Comparison of ENCODE assay signal across 8 mouse cellular contexts in the genomic region with DNA sequence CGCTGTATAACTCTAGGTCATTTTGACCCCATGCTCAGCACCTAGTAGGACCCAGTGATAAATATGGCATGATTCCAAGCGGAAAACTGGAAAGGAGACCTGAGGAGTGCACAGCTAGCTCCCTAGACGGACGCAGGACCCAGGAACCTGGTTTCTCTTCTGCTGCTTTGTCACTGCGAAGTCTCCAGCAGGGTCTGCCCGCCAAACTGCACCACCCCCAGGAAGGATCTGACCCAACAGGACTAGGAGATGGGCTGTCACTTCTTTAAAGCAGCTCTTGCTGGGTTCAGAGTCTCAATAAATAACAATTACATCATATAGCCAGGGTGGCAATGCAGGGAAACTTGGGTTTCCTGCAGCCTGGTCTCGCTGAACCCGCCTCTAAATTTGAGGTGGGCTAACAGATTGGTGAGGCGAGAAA. TPM values are rescaled to one million over a fixed set of nuclear protein-coding genes. Genes with fewer than 3 reads are reported as not detected.
DNase-seq lines count a peak whose midpoint lies in the region; ATAC-seq and TF ChIP-seq lines count a peak whose summit lies in the region.

Nrip1 (minus strand) TSS at position 157 of the 421 bp plus-strand sequence.

- no peak for TF ChIP-seq POLR2A in MEL (IDR thresholded peaks at IDR 0.05; ENCODE audit: control insufficient read depth in 1 of 2, insufficient read depth in 1 of 2, low read depth in 1 of 2, low read length in 2 of 2, poor library complexity in 1 of 2)
- peak; percentile 22; the same call in 1 of the 2 replicates for TF ChIP-seq POLR2A in brain, embryonic 14.5 days (IDR thresholded peaks at IDR 0.05; ENCODE audit: borderline replicate concordance, extremely low read depth, insufficient read depth, insufficient read length, poor library complexity, severe bottlenecking)

- H3K4me2 ChIP-seq in forebrain, embryonic 13.5 days = peak within 1 kb of the TSS; percentile 72
- H3K4me2 ChIP-seq in heart, postnatal 0 days (ENCODE audit: low read depth, low read length) = peak within 1 kb of the TSS; percentile 81
- H3K4me2 ChIP-seq in liver, embryonic 15.5 days = peak within 1 kb of the TSS; percentile 96
- peak within 1 kb of the TSS; percentile 67 for H3K4me2 ChIP-seq in neural tube, embryonic 12.5 days (replicated peaks)

- peak within 1 kb of the TSS; percentile 79 to 98 for H3K4me3 ChIP-seq in MEL (ENCODE audit: control insufficient read depth in 1 of 2, insufficient read depth in 1 of 2, low read depth in 2 of 2, low read length in 2 of 2)
- peak within 1 kb of the TSS; percentile 77 for H3K4me3 ChIP-seq in forebrain, embryonic 13.5 days
- H3K4me3 ChIP-seq in heart, postnatal 0 days (ENCODE audit: low read depth, low read length) = peak within 1 kb of the TSS; percentile 98
- H3K4me3 ChIP-seq in liver, embryonic 15.5 days (replicated peaks) = peak within 1 kb of the TSS; percentile 94
- peak within 1 kb of the TSS; percentile 86 for H3K4me3 ChIP-seq in neural tube, embryonic 12.5 days

- H3K27me3 ChIP-seq in MEL (ENCODE audit: control insufficient read depth in 1 of 2, insufficient read depth in 2 of 2, low read length in 2 of 2) = no peaks in the 10 kb centered on the region; a peak in 1 of 4 replicates
- no peaks in the 10 kb centered on the region for H3K27me3 ChIP-seq in forebrain, embryonic 13.5 days
- no peaks in the 10 kb centered on the region for H3K27me3 ChIP-seq in heart, postnatal 0 days (ENCODE audit: control insufficient read depth, insufficient read depth, low read length)
- H3K27me3 ChIP-seq in liver, embryonic 15.5 days = no peaks in the 10 kb centered on the region
- H3K27me3 ChIP-seq in neural tube, embryonic 12.5 days (replicated peaks) = no peaks in the 10 kb centered on the region

- peak within 1 kb of the TSS; percentile 70 for H3K27ac ChIP-seq in MEL (ENCODE audit: control insufficient read depth, low read depth, low read length)
- H3K27ac ChIP-seq in forebrain, embryonic 13.5 days = peak within 1 kb of the TSS; percentile 97
- H3K27ac ChIP-seq in heart, postnatal 0 days (ENCODE audit: low read depth) = peak within 1 kb of the TSS; percentile 99
- peak within 1 kb of the TSS; percentile 97 for H3K27ac ChIP-seq in liver, embryonic 15.5 days (replicated peaks)
- peak within 1 kb of the TSS; percentile 95 for H3K27ac ChIP-seq in neural tube, embryonic 12.5 days

- H3K79me2 ChIP-seq in MEL (ENCODE audit: control insufficient read depth, insufficient read depth, low read length, poor library complexity) = peaks cover 36% of the 10 kb centered on the region

- no peak for DNase-seq in MEL (ENCODE audit: low read depth, low spot score)
- DNase-seq in brain, embryonic 14.5 days (ENCODE audit: low read depth) = peak; percentile 79
- peak; percentile 80 for DNase-seq in heart, postnatal 0 days (ENCODE audit: low spot score)
- DNase-seq in kidney, postnatal 4 days = peak; percentile 67 to 77
- DNase-seq in thymus, postnatal 4 days = peak; percentile 61

- TF ChIP-seq CTCF in MEL (IDR thresholded peaks at IDR 0.05 in 2 of 3, conservative IDR thresholded peaks at IDR 0.05 in 1 of 3; ENCODE audit: control insufficient read depth in 1 of 3, insufficient read depth in 1 of 3, low read depth in 2 of 3, low read length in 3 of 3, poor library complexity in 1 of 3, severe bottlenecking in 1 of 3) = no peak
- no peak for TF ChIP-seq CTCF in brain, embryonic 14.5 days (IDR thresholded peaks at IDR 0.05; ENCODE audit: borderline replicate concordance, extremely low read depth, insufficient read depth, insufficient read length)
- 0 out of 2 replicates have a peak, but pooled peaks have one; percentile 20 for TF ChIP-seq CTCF in heart, postnatal 0 days (IDR thresholded peaks at IDR 0.05; ENCODE audit: low read depth)

- H3K4me1 ChIP-seq in MEL (ENCODE audit: control insufficient read depth in 1 of 2, insufficient read depth in 2 of 2, low read length in 2 of 2) = peaks cover 0 to 4% of the 10 kb centered on the region in 2 experiments; a peak in 1 of 4 replicates
- H3K4me1 ChIP-seq in forebrain, embryonic 13.5 days = peaks cover 26% of the 10 kb centered on the region
- H3K4me1 ChIP-seq in heart, postnatal 0 days (ENCODE audit: control insufficient read depth, insufficient read depth) = peaks cover 20% of the 10 kb centered on the region
- H3K4me1 ChIP-seq in liver, embryonic 15.5 days (replicated peaks) = peaks cover 36% of the 10 kb centered on the region
- H3K4me1 ChIP-seq in neural tube, embryonic 12.5 days = peaks cover 13% of the 10 kb centered on the region; the same call in 1 of the 2 replicates

- no peak for TF ChIP-seq EP300 in MEL (IDR thresholded peaks at IDR 0.05; ENCODE audit: low read depth in 1 of 2, low read length in 2 of 2)
- no peak for TF ChIP-seq EP300 in heart, postnatal 0 days (IDR thresholded peaks at IDR 0.05; ENCODE audit: low read depth)

- peak within 1 kb of the TSS; percentile 97 for H3K9ac ChIP-seq in MEL (ENCODE audit: control insufficient read depth, low read depth, low read length, poor library complexity, severe bottlenecking)
- peak within 1 kb of the TSS; percentile 91 for H3K9ac ChIP-seq in forebrain, embryonic 13.5 days
- peak within 1 kb of the TSS; percentile 99 for H3K9ac ChIP-seq in heart, postnatal 0 days (replicated peaks; ENCODE audit: low read depth, low read length)
- peak within 1 kb of the TSS; percentile 99 for H3K9ac ChIP-seq in liver, embryonic 15.5 days
- H3K9ac ChIP-seq in neural tube, embryonic 12.5 days = peak within 1 kb of the TSS; percentile 96

- 0% methylated on average over 9 of the region's 9 CpGs for WGBS in forebrain, embryonic 13.5 days
- WGBS in heart, postnatal 0 days = under 1% methylated on average over 9 of the region's 9 CpGs
- WGBS in liver, embryonic 15.5 days (ENCODE audit: insufficient replicate concordance) = 0% methylated on average over 9 of the region's 9 CpGs
- WGBS in neural tube, embryonic 12.5 days = under 1% methylated on average over 9 of the region's 9 CpGs

- H3K9me3 ChIP-seq in MEL (replicated peaks; ENCODE audit: insufficient read depth, low read length) = no peaks in the 10 kb centered on the region
- no peaks in the 10 kb centered on the region for H3K9me3 ChIP-seq in forebrain, embryonic 13.5 days (replicated peaks)
- no peaks in the 10 kb centered on the region for H3K9me3 ChIP-seq in heart, postnatal 0 days (replicated peaks; ENCODE audit: control insufficient read depth, low read length)
- H3K9me3 ChIP-seq in liver, embryonic 15.5 days (replicated peaks) = no peaks in the 10 kb centered on the region
- H3K9me3 ChIP-seq in neural tube, embryonic 12.5 days = no peaks in the 10 kb centered on the region

- H3K36me3 ChIP-seq in MEL (ENCODE audit: control insufficient read depth in 1 of 2, insufficient read depth in 2 of 2, low read length in 2 of 2) = peaks cover 0 to 3% of the 10 kb centered on the region in 2 experiments; a peak in 2 of 4 replicates
- no peaks in the 10 kb centered on the region for H3K36me3 ChIP-seq in forebrain, embryonic 13.5 days (ENCODE audit: poor library complexity, severe bottlenecking)
- H3K36me3 ChIP-seq in heart, postnatal 0 days (replicated peaks; ENCODE audit: control insufficient read depth, insufficient read depth, low read length) = no peaks in the 10 kb centered on the region
- H3K36me3 ChIP-seq in liver, embryonic 15.5 days (replicated peaks) = no peaks in the 10 kb centered on the region
- H3K36me3 ChIP-seq in neural tube, embryonic 12.5 days = no peaks in the 10 kb centered on the region

- ATAC-seq in forebrain, embryonic 13.5 days = peak; percentile 28
- ATAC-seq in heart, postnatal 0 days (ENCODE audit: insufficient read depth, low read depth) = peak; percentile 34
- ATAC-seq in liver, embryonic 15.5 days (ENCODE audit: insufficient read depth) = no peak
- ATAC-seq in neural tube, embryonic 12.5 days (ENCODE audit: low FRiP score, low read depth) = peak; percentile 17

- no peak for TF ChIP-seq RAD21 in MEL (IDR thresholded peaks at IDR 0.05; ENCODE audit: low read depth, low read length)

TF ChIP-seq in MEL, 35 proteins besides CTCF, POLR2A, EP300 and RAD21:
- TF ChIP-seq MAFK (IDR thresholded peaks at IDR 0.05; ENCODE audit: borderline replicate concordance, low read depth, low read length) = no peak
- no peak for TF ChIP-seq JUND (IDR thresholded peaks at IDR 0.05; ENCODE audit: low read depth, low read length)
- TF ChIP-seq MXI1 (IDR thresholded peaks at IDR 0.05; ENCODE audit: low read depth, low read length) = no peak
- no peak for TF ChIP-seq RCOR1 (IDR thresholded peaks at IDR 0.05; ENCODE audit: low read depth, low read length)
- no peak for TF ChIP-seq MAX (IDR thresholded peaks at IDR 0.05; ENCODE audit: low read length)
- TF ChIP-seq ZC3H11A (IDR thresholded peaks at IDR 0.05; ENCODE audit: low read depth, low read length) = no peak
- no peak for TF ChIP-seq MEF2A (IDR thresholded peaks at IDR 0.05; ENCODE audit: extremely low read depth, insufficient replicate concordance, low read depth, low read length, poor library complexity, severe bottlenecking)
- TF ChIP-seq UBTF (IDR thresholded peaks at IDR 0.05; ENCODE audit: borderline replicate concordance, insufficient read depth, low read depth, low read length) = no peak

RNA-seq across cellular contexts. Expression of gene Nrip1, which starts in this region (rescaled TPM):
- 13.6 and 16.2 TPM in 2 replicates for total RNA-seq in MEL (2012; rRNA removed)
- 10 to 100 TPM; 21.1 to 42.6 TPM for polyA plus RNA-seq in MEL (2012; ENCODE audit: insufficient read depth in 1 of 2, insufficient read length in 2 of 2, low read depth in 1 of 2, low replicate concordance in 2 of 2, missing spikeins in 1 of 2)
- 3.5 and 10.4 TPM in 2 replicates for polyA plus RNA-seq in brain, embryonic 14.5 days (2012; rRNA removed)
- 23.3 and 25.3 TPM in 2 replicates for polyA plus RNA-seq in forebrain, embryonic 13.5 days (2015; fragmentation: Nextera tagmentation; extraction: Ambion mirVana)
- total RNA-seq in heart, postnatal 0 days (2014; rRNA removed; ENCODE audit: low replicate concordance) = 9.0 and 11.6 TPM in 2 replicates
- polyA plus RNA-seq in heart, postnatal 0 days (2015; fragmentation: Nextera tagmentation; extraction: Ambion mirVana) = 13.3 and 14.1 TPM in 2 replicates
- polyA plus RNA-seq in liver, embryonic 15.5 days (2015; fragmentation: Nextera tagmentation; extraction: Ambion mirVana) = 19.1 and 19.9 TPM in 2 replicates
- polyA plus RNA-seq in neural tube, embryonic 12.5 days (2016; fragmentation: Nextera tagmentation; extraction: Ambion mirVana) = 35.2 and 38.9 TPM in 2 replicates
